Mouse (Mus musculus) E14TG2a.4 (cell line): ENCODE results near the gene Islr2.

Source experiments
- CTCF ChIP-seq: conservative IDR thresholded peaks from 2 replicates; pipeline ENCODE4 v1.5.1; 2014; ENCODE audit warnings: low read length
- POU5F1 ChIP-seq: IDR thresholded peaks from 2 replicates; pipeline ENCODE4 v1.6.1; 2014; ENCODE audit warnings: low read length, borderline replicate concordance

DNA sequence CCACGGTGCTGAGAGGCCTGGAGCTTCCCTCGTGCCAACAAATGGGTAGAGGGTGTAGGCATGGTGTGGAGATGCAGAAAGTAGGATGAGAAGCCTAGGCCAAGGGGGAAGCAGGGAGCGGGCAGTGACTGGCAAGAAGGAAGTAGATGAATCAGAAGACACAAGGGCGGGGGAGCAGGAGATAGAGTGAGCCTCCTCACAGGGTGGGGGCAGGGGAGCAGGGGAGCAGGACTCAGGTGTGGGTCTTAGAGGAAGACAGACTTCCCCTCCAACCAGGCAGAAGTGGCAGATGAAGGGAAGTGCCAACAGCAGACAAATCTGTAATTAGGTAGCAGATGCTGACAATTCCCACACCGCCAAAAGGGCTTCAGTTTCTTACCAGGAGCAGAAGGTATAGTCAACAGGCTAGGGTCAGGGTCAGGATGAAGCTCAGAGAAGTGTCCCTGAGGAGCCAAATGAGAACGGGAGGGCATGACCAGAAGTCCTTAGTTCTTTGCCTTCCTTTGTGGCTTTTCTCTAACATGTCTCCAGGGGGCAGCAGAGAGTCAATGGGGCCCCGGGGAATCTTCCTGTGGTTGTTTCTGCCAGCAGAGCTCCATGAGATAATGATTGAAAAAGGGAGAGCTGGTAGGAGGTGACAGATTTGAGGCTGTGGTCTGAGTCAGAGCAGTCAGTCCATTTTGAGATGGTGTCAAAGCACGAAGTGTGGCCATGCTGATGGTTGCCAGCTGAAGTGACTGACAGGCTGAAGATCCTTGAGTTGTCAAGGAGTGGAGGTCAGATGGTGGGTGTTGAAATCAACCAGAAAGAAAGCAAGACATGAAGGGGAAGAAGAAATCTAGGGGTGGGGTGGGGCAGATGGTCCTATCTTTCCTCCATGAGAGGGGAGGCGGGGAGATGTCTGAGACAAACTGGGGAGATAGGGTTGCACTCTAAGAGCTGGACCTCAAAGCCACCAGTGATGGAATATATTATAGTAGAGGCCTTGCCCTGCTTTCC, 22.1 kb upstream of the Islr2 start:
- TF ChIP-seq CTCF (peak; percentile 97), POU5F1 (no peak)
